Mouse (Mus musculus) right cerebral cortex, adult 2 months (tissue): Measurements from ENCODE around the gene Rint1.
A peak's percentile ranks its signal among the peaks of the same experiment; 100 is the strongest.
"Not testable (repeated sequence)": the region's sequence is repeated elsewhere in the genome, so short reads cannot be mapped to it uniquely, and the experiment has no call there.

Experiments
- DNase-seq, 2 experiments: peaks; one replicate each; pipeline ENCODE4 v3.0.0; 2021 to 2022; ENCODE audit warnings: low spot score in 2 of 2

The Rint1 gene

GRCm38 (mm10) chr5:23826321-23827004, 39.0 kb downstream of the Rint1 start:
- DNase-seq: peak; percentile 20 to 58

GRCm38 (mm10) chr5:23830897-23831752, 43.6 kb downstream of the Rint1 start:
- DNase-seq: peak; percentile 13 to 26

DNA sequence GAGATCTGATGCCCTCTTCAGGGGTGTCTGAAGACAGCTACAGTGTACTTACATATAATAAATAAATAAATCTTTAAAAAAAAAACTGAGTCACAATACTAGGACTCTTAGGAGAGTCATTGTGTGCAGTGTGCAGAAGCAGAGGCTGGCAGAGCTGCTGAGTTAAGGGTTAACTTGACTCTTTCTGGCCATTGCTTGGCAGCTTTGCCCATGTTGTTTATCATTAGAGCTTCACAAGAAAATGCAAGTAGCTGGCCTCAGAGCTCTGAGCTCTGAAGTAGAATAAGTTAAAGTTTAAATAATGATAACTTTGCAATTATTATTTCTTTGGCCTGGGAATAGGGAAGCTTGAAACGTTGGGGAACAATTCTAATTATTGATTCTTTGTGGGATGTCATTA, 48.2 kb downstream of the Rint1 start:
- not testable (repeated sequence) for DNase-seq

DNA sequence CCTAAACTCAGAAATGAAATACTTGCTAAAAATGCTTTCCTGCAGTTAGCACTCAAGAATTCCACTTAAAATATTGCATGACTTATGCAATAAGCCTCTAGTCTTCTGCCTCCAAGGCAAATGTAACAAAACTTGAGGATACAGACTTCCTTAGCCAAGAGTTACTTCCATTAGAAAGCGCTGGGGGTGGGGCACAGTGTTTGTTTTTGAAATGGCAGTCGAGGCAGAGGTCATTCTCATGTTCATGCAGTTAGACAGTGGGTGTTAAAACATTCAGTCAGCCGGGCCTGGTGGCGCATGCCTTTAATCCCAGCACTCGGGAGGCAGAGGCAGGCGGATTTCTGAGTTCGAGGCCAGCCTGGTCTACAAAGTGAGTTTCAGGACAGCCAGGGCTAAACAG, 50.6 kb downstream of the Rint1 start:
- DNase-seq: no peak

DNA sequence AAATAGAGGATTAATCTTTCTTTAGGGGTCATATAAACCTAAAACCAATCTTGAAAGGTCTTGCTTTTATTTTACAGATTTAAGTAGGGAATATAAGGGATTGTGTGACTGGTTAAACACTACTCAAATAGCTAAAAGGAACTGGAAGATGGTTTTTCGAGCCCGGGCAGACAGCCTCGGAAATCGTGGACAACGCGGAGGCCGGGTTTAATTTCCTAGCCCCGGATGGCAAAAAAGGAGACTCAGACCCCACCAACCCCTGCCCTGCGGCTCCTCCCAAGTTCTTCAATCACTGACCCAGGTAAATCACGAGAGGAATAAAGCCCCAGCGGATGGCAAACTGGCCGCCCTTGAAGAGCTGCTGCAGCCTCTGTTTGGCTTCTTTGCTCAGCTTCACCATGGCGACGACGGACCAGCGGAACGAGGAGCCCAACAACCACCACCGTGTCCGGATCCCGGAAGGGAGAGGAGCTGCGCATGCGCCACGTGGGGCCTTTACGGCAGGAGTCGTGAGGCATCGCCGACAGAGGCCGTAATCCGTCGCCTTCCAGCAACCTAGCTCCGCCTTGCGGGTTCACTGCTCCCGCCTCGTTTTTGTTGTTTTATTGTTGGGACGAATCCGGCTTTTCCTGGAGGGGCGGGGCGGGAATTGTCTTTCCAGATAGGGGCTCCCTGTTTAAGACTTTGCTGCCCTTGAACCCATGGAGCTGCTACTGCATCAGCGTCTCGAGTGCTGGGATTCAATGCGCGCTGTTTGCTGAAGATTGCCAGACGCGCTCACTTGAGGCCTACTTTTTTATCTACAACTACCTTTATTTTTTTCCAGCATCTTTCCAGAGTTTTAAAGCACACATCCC, 56.4 kb downstream of the Rint1 start, which contains the start of gene Tomm7:
Tomm7 (minus strand) TSS at position 488 of the 857 bp plus-strand sequence.
- peak; percentile 96 to 97 for DNase-seq

GRCm38 (mm10) chr5:23844531-23844841, 57.0 kb downstream of the Rint1 start:
- peak in 1 of 2 experiments; percentile 36 for DNase-seq

DNA sequence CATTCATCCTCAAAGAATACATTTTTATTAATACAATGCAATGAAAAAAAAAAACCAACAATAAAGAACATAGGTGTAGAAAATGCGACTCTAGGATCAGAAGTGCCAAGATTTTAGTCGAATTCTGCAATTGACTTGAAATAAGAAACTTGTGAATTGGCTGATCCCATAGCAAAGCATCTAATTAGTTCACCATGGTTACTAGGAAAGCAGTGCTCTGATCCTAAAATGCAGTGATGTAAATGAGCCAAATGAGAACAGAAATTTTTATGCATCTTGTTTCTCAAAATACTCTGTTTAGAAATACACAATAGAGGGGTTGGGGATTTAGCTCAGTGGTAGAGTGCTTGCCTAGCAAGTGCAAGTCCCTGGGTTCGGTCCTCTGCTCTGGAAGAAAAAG, 57.6 kb downstream of the Rint1 start:
- DNase-seq: no peak

DNA sequence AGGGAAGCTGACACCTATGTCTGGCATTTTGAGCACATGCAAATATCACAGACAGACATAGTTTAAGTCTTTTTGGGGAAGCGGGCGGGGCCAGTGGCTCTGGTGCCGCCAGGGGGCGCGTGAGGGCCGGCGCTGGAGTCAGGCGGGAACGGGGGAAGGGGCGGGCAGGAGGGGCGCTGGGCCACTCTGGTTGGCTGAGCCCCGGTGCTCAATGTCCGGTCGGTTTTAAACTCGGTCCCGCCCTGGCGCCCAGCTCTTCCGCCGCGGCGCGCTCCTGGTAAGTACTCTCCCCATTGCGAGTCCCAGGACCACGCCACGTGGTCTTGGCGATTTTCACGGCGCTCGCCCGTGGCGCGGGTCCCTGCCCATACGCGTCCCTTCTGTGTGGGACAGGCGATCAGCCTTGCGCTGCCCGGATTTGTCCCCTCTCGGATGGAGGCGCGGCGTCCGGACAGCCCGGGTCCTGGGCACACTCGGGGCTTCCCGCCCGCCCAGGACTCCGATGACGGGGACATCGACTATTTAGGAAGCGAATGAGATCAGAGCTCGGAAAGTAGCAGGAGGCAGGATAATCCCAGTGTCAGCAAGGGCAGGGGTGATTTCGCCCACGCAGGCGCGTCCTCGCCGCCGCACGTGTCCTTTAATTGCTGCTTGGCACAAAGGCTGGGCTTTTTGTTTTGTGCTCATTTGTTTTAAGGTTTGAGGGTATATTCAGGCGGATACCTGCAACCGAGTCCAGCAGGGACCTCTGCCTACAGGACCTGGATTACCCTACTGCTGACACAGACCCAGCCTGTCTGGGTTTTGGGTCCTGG, 63.0 kb downstream of the Rint1 start:
- peak; percentile 90 to 91 for DNase-seq

GRCm38 (mm10) chr5:23851160-23851555, 63.6 kb downstream of the Rint1 start:
- DNase-seq: peak in 1 of 2 experiments; percentile 17

GRCm38 (mm10) chr5:23852916-23853315, 65.4 kb downstream of the Rint1 start:
- DNase-seq: not testable (repeated sequence)

DNA sequence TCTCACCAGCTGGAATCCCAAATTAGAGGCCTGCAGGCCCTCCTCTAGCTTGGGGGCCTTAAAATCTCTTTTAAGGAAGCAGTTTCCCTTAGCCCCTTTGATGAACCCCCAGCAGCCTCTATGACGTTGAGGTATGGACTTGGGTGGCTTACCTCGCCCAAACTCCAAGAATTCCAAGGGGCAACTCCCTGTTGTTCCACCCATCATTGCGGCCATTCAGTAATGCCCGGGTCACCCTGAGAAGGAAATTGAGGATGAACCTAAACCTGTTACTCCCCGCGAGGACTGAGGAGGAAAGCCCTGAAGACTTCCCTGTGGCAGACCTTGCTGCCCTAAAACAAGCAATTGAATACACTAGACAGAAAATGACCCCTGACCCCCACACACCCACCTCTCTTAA, 68.0 kb downstream of the Rint1 start:
- no peak for DNase-seq

DNA sequence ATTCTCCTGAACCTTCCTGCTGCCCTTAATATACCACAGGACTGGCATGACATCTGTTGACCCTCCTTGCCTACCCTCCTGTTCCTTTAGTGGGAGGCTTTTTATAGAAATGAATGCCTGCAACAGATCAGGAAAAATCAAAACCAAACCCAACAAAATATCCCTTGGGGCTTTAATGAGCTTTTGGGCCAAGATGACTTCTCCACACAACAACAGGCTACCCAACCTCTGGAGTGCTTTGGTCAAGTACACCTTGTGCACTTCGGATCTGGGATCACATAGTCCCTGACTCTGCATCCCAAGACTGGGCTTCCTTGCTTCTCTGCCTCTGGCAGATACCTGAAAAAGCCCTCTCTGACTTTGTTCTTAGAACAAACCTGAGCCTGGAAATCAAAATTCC, 68.7 kb downstream of the Rint1 start:
- no peak for DNase-seq

GRCm38 (mm10) chr5:23857189-23857588, 69.7 kb downstream of the Rint1 start:
- no peak for DNase-seq

DNA sequence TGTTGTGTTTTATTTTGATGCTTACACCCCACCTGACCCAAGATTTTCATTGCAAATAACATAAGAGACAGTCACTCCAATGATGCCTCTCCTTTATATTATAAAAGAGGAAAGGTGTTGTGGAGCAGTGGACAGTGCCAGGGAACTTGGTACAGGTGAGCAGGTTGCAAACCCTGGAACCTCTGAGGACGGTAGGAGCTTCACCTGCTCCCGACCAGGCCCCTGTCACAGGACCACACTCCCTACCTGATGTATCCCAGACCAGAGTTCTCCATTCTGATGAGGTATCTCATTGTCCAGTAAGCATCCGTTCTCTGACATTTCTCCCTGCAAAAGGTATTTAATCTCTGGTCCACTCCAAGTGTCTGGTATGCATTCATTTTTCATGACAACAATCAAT, 70.5 kb downstream of the Rint1 start:
- no peak for DNase-seq

- DNase-seq: no peak
Observed at GRCm38 (mm10) chr5:23858643-23859042, 71.1 kb downstream of the Rint1 start.

DNA sequence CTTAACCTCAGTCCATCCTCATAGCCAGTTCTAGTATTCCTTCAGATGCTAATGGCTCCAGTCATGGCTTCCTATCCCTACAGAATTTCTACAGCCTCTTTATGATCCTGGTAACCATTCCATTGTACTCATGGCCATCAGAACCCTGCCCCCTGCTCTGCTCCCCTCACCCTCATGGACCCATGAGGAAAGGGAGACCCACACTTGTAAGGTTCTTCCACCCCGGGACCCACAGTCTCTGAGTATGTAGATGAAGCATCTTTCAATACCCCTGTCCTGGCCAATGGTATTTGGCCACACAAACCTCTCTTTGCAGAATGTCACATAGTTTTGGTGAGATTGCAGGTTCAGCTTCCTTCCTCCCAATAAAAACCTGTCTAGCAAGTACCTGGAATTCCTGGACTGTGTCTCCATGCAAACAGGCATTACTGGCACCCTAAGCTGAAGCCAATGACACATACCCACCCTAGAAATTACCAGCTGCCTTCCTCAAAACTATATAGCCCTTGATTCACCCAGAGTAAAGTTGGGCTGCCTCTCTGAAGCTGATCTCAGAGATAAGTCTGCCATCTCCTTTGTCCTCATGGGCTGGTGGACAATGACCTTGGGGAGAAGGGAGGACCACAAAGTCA, 71.7 kb downstream of the Rint1 start:
- DNase-seq: no peak

DNA sequence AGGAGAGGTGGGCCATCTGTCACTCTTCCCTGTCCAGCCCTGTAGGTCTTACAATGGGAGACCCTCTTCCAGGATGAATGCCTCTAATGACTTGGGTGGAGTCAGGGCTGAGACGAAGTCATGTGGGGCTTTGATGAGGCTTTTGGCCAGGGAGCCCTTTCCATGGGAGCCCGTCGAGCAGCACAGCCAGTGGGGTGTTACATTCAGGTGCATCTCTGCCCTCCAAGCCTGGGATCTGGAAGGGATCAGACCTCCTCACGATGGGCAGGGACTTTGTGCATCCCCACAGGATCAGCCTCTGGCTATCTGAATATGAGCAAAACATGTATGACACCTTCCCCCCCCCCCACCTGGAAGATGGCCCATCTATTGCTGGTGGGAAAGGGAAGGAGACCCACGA, 72.4 kb downstream of the Rint1 start:
- DNase-seq: no peak

DNA sequence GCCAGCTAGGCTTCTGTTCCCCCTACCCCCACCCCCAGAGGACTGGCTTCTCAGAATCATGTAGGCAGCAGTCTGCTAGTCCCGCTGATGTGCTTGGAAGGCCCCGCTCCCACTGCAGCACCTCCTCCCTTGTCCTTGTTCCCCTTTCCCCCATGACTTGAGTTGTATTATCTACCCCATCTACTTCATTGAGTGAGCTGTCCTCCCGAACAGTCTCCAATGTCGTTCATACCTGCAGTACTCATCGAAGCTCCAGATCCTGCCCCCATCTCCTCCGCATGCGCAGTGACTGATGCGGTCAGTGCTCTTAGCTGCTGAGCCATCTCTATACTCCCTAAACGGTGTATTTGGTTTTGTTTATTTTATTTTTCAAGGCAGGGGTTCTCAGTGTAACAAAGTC, 74.2 kb downstream of the Rint1 start:
- no peak for DNase-seq

GRCm38 (mm10) chr5:23862291-23862690, 74.8 kb downstream of the Rint1 start:
- DNase-seq: no peak

DNA sequence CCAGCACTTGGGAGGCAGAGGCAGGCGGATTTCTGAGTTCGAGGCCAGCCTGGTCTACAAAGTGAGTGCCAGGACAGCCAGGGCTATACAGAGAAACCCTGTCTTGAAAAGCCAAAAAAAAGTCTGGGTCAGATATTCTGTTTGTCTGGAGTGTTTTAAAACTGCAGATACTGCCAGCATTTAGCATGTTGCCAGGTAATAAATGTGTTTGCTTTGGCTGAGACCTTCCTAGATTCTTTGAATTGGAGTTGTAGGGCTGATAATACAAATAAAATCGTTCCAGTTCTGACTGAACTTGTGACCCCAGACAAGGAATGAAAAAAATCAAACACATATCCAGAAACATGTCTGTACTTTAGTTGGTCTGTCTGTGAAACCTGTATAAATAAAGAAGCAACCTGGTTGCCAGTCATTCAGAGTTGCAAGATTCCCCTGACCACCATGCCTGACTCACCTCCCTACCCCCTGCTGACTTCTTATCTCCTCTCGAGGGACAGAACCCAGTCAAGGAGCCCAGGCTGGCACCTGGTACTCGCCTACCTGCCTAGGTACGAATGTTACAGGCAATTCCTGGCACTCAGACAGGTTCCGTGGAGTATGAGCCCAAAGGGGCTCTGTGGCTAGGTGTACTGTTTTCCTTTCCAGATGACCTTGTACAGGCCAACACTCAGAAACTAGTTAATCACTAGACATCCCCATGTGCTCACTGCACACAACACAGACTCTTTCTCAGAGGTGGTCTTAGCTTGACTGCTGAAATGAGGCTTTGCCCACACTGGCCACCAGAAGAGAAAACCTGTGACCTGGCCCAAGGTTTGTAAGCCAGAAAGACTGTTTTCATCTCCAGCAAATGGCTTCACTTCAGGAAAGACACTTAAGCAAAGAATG, 75.9 kb downstream of the Rint1 start:
- DNase-seq: no peak
